Mouse (Mus musculus): ENCODE data around the gene Gps2. TPM values are rescaled to one million over a fixed set of nuclear protein-coding genes. Genes with fewer than 3 reads are reported as not detected.

Gene Gps2
- polyA plus RNA-seq, 1 experiment = 290 TPM

DNA sequence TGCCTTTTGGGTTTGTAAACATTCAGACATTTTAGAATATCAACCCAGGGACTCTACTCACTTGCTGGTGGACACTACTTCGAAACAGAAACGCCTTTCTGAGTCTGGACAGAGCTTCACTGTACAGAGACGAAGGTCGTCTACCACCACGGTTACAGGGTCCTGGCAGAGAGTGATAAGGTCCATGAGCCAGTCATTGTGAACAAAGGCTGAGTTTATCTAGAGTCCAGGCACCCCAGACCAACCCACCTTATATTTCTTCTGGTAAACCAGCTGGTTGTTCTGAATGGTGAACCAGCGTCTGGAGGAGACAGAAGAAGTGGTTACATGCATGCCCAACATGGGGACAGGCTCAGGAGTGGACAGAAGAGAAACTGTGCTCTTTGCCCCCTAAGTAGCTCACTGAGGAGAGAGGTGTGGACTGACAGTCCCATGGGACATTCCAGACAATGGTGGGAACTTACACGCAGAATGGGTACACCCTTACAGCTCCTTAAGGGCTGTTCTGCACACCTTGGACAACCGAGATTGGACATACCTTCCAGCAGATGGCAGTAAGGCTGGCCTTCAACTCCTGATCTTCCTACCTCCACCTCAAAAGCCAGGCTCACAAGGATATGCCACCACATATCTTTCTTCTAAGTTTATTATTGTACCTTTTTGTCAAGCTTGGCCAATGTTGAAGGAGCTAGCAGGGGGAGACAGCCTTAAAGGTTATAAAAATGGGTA is 26.6 kb upstream of the Gps2 start:
- Histone ChIP-seq H3K27ac (ENCODE audit: control insufficient read depth, insufficient read depth, low read depth, low read length) (no peak overlapping the region), H3K27me3 (ENCODE audit: control insufficient read depth, insufficient read depth, low read length) (no peaks in the 10 kb centered on the region), H3K4me3 (ENCODE audit: control insufficient read depth, low read depth, low read length) (no peak overlapping the region), H3K4me1 (ENCODE audit: control insufficient read depth, insufficient read depth, low read length) (peaks cover 5% of the 10 kb centered on the region), H3K36me3 (ENCODE audit: control insufficient read depth, insufficient read depth, low read length) (no peaks in the 10 kb centered on the region)
- no peak; the same call in 1 of the 2 replicates for TF ChIP-seq CTCF (IDR thresholded peaks at IDR 0.05; ENCODE audit: control insufficient read depth, insufficient read depth, insufficient replicate concordance, low read depth, low read length)

DNA sequence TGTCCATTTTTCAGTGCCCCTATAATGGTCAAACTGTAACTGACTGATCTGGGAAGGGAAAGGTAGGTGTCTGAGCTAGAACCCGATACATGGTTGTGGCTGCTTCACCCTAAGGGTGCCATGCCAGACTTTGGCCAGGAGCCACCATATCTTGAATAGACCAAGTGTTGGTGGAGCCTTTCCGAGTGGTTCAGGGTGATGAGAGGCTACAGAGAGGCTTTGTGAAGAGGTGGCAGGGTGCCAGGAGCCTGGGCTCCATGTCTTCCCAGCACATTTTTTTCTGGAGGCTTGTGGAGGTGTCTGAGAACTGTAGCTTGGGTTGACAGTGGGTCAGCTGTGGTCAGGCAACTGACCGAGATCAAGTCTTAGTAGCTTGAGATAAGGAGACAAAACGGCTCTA is 22.2 kb upstream of the Gps2 start:
- H3K4me3 ChIP-seq (ENCODE audit: control insufficient read depth, low read depth, low read length) = no peak overlapping the region
- H3K27me3 ChIP-seq (ENCODE audit: control insufficient read depth, insufficient read depth, low read length) = no peaks in the 10 kb centered on the region
- no peaks in the 10 kb centered on the region for H3K36me3 ChIP-seq (ENCODE audit: control insufficient read depth, insufficient read depth, low read length)
- no peaks in the 10 kb centered on the region for H3K4me1 ChIP-seq (ENCODE audit: control insufficient read depth, insufficient read depth, low read length)
- no peak overlapping the region for H3K27ac ChIP-seq (ENCODE audit: control insufficient read depth, insufficient read depth, low read depth, low read length)
- TF ChIP-seq CTCF (IDR thresholded peaks at IDR 0.05; ENCODE audit: control insufficient read depth, insufficient read depth, insufficient replicate concordance, low read depth, low read length) (no peak), POLR2A (IDR thresholded peaks at IDR 0.05; ENCODE audit: control insufficient read depth, low read depth, low read length) (no peak)

DNA sequence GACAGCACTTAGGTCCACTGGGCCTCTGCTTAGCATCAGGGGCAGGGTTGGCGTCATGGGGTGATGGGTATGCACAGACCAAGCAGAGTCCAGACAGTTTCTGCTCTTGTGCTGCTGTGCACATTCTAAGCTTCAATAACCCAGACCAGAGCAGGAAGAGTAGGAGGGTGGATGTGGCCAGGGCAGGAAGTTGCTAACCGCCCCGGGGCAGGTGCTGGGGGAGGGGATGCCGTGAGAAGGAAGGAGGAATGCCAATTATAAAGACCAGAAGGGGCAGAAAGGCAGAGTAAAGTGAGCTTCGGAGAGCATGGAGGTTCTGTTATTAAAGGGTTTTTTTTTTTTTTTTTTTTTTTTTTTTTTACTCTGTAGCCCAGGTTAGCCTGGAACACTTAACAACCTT is 19.0 kb upstream of the Gps2 start:
- Histone ChIP-seq H3K4me3 (ENCODE audit: control insufficient read depth, low read depth, low read length) (no peak overlapping the region), H3K27ac (ENCODE audit: control insufficient read depth, insufficient read depth, low read depth, low read length) (no peak overlapping the region), H3K27me3 (ENCODE audit: control insufficient read depth, insufficient read depth, low read length) (no peaks in the 10 kb centered on the region), H3K4me1 (ENCODE audit: control insufficient read depth, insufficient read depth, low read length) (no peaks in the 10 kb centered on the region), H3K36me3 (ENCODE audit: control insufficient read depth, insufficient read depth, low read length) (no peaks in the 10 kb centered on the region)
- no peak for TF ChIP-seq CTCF (IDR thresholded peaks at IDR 0.05; ENCODE audit: control insufficient read depth, insufficient read depth, insufficient replicate concordance, low read depth, low read length)
- TF ChIP-seq POLR2A (IDR thresholded peaks at IDR 0.05; ENCODE audit: control insufficient read depth, low read depth, low read length) = no peak

DNA sequence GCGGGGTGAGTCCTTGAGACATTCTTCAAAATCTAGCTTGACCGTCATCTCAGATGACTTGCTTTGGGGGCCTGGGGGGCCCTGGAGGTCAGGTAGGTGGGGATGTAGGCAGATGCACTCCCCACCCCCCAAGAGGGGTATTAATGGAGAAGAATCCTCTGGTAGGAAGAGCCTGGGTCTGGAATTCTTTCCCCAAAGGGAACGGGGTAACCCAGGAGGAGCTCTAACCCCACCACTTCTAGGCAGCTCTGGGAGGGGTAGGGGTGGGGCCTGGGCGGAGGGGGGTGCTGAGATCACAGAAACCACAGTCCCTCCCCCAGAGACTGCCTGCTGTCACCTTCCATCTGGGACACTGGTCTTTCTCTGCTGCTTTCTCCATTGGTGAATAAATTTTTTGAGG is 18.4 kb upstream of the Gps2 start, which contains the start of gene Acap1:
Gene Acap1 (minus strand): TSS at position 249 of the 400 bp plus-strand sequence.
- H3K27me3 ChIP-seq (ENCODE audit: control insufficient read depth, insufficient read depth, low read length) = no peaks in the 10 kb centered on the region
- H3K4me1 ChIP-seq (ENCODE audit: control insufficient read depth, insufficient read depth, low read length) = peaks cover 1% of the 10 kb centered on the region
- H3K4me3 ChIP-seq (ENCODE audit: control insufficient read depth, low read depth, low read length) = no peak within 1 kb of the TSS
- TF ChIP-seq POLR2A (IDR thresholded peaks at IDR 0.05; ENCODE audit: control insufficient read depth, low read depth, low read length) = no peak
- no peak for TF ChIP-seq CTCF (IDR thresholded peaks at IDR 0.05; ENCODE audit: control insufficient read depth, insufficient read depth, insufficient replicate concordance, low read depth, low read length)
- H3K36me3 ChIP-seq (ENCODE audit: control insufficient read depth, insufficient read depth, low read length) = no peaks in the 10 kb centered on the region
- H3K27ac ChIP-seq (ENCODE audit: control insufficient read depth, insufficient read depth, low read depth, low read length) = no peak within 1 kb of the TSS

DNA sequence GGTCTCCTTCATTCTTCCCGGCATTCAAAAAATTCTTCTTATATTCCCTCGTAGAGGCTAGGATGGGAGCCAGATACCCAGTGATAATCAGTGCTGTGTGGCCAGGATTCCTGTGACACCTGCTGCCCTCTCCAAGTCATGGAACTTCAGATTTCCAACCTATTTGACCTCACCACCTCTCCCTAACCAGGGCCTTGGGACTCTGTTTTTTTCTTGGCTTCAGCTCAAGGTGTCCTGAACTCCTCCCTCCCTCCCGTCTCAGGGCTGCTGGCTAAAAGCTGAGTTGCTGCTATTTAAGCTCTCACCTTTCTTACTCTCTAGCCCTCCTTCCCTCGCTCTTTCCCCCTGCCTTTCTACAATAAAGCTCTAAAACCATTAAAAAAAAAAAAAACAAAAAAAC is 13.8 kb upstream of the Gps2 start:
- Histone ChIP-seq H3K27ac (ENCODE audit: control insufficient read depth, insufficient read depth, low read depth, low read length) (no peak overlapping the region), H3K36me3 (ENCODE audit: control insufficient read depth, insufficient read depth, low read length) (no peaks in the 10 kb centered on the region; the same call in none of the 2 replicates), H3K4me1 (ENCODE audit: control insufficient read depth, insufficient read depth, low read length) (peaks cover 6% of the 10 kb centered on the region), H3K4me3 (ENCODE audit: control insufficient read depth, low read depth, low read length) (peak overlapping the region; percentile 82), H3K27me3 (ENCODE audit: control insufficient read depth, insufficient read depth, low read length) (no peaks in the 10 kb centered on the region)
- TF ChIP-seq POLR2A (IDR thresholded peaks at IDR 0.05; ENCODE audit: control insufficient read depth, low read depth, low read length) (no peak), CTCF (IDR thresholded peaks at IDR 0.05; ENCODE audit: control insufficient read depth, insufficient read depth, insufficient replicate concordance, low read depth, low read length) (no peak)

DNA sequence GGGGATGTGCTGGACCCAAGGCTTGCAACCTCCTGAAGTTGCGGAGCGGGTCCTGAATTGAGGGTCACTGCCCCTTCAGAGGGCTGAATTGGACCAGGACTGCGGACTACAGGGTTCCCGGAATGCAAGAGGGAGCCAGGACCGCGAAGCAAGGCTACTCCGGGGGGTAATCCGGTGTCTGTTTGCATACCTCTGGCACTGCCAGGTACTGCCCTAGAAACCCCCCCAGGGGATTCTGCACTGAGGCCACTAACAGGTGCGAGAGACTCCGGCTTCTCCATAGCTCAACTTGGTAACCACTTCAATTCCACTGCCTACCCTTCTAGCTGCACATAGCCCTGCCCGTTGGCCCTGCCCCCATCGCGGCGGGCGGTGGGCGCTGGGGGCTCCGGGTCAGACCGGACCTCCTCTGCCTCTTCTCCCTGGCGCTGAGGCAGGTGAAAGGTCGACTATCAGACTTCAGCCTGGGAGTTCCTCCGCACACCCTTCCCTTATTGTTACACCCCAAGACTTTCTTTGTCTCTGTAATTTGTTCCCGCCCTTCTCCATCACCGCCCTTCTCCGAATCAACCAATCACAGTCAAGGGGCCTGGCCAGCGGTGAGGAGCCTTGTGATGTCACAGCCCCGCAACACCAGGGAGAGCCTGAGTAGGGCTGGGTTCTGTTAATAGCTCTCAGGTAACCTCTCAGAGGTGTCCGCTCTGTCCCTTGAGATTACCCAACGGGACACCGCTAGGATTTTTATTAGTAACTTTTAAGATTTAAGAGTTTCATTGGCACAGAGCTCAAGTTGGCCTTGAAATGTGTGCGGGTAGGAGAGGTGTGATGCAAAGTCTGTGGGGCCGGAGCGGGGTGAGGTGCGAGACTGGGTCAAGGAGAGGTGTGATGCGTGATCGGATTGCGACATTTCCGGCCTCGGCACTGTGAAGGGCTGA is 12.9 kb upstream of the Gps2 start, which contains the start of the genes 2810408A11Rik and Neurl4:
Gene 2810408A11Rik (minus strand): TSS at position 517 of the 935 bp plus-strand sequence.
Gene Neurl4 (plus strand): TSS at position 602 of the 935 bp plus-strand sequence.
- H3K27ac ChIP-seq (ENCODE audit: control insufficient read depth, insufficient read depth, low read depth, low read length) = peak within 1 kb of the TSS; percentile 90
- peaks cover 6% of the 10 kb centered on the region for H3K4me1 ChIP-seq (ENCODE audit: control insufficient read depth, insufficient read depth, low read length)
- no peaks in the 10 kb centered on the region for H3K27me3 ChIP-seq (ENCODE audit: control insufficient read depth, insufficient read depth, low read length)
- peak within 1 kb of the TSS; percentile 83 for H3K4me3 ChIP-seq (ENCODE audit: control insufficient read depth, low read depth, low read length)
- H3K36me3 ChIP-seq (ENCODE audit: control insufficient read depth, insufficient read depth, low read length) = no peaks in the 10 kb centered on the region; the same call in none of the 2 replicates
- TF ChIP-seq CTCF (IDR thresholded peaks at IDR 0.05; ENCODE audit: control insufficient read depth, insufficient read depth, insufficient replicate concordance, low read depth, low read length) (no peak), POLR2A (IDR thresholded peaks at IDR 0.05; ENCODE audit: control insufficient read depth, low read depth, low read length) (peak; percentile 68)

DNA sequence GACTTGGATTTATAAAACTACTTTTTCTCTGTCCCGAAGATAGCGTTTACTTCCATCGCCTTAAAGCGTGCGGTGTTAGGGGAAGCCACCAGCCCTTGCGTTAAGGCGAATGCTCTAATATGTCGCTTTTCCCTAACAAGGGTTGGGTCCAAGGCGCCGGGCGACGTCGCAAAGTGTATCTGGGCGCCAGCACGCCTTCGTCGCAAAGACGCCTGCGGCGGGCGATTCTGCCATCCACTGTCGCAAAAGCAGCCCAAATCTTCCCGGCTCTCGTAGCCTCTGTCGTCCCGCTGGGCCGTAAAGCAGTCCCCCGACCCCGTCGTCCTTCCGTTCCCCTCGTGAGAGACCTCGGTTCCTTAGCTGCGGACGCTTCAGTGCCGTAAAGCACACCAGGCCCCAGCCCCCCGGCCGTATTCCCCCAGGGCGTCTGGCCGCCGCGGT is 12.3 kb upstream of the Gps2 start:
- H3K36me3 ChIP-seq (ENCODE audit: control insufficient read depth, insufficient read depth, low read length) = no peaks in the 10 kb centered on the region; the same call in none of the 2 replicates
- TF ChIP-seq POLR2A (IDR thresholded peaks at IDR 0.05; ENCODE audit: control insufficient read depth, low read depth, low read length) = peak; percentile 80
- no peak for TF ChIP-seq CTCF (IDR thresholded peaks at IDR 0.05; ENCODE audit: control insufficient read depth, insufficient read depth, insufficient replicate concordance, low read depth, low read length)
- H3K27me3 ChIP-seq (ENCODE audit: control insufficient read depth, insufficient read depth, low read length) = no peaks in the 10 kb centered on the region
- H3K4me1 ChIP-seq (ENCODE audit: control insufficient read depth, insufficient read depth, low read length) = peaks cover 6% of the 10 kb centered on the region
- peak overlapping the region; percentile 90 for H3K27ac ChIP-seq (ENCODE audit: control insufficient read depth, insufficient read depth, low read depth, low read length)
- peak overlapping the region; percentile 83 for H3K4me3 ChIP-seq (ENCODE audit: control insufficient read depth, low read depth, low read length)
